ENCODE assay signal across 10 mouse cellular contexts in genomic region chr7:63907778-63908495, GRCm38 (mm10). TPM values are rescaled to one million over a fixed set of nuclear protein-coding genes. Genes with fewer than 3 reads are reported as not detected.
DNase-seq lines count a peak whose midpoint lies in the region; ATAC-seq and TF ChIP-seq lines count a peak whose summit lies in the region.
"Had no signal": no experiment of that assay in that cellular context is flagged by ENCODE, and none has a peak within 500 bp of the region (broad histone marks: within the 10 kb centered on the region; RNA-seq: fewer than 3 reads in every experiment).

No protein-coding gene starts in this region.

- peak overlapping the region; percentile 60 for H3K27ac ChIP-seq in heart, embryonic 15.5 days
- H3K27ac ChIP-seq in bone marrow, adult 2 months (ENCODE audit: control insufficient read depth, insufficient read depth, low read depth, low read length, poor library complexity) = peak overlapping the region; percentile 19; the same call in 1 of the 2 replicates
- peak overlapping the region; percentile 70; the same call in 1 of the 2 replicates for H3K27ac ChIP-seq in embryonic facial prominence, embryonic 14.5 days (replicated peaks; ENCODE audit: low read depth, low read length)
- peak overlapping the region; percentile 36 for H3K27ac ChIP-seq in liver, embryonic 15.5 days (replicated peaks)

- TF ChIP-seq CTCF in bone marrow, adult 2 months (IDR thresholded peaks at IDR 0.05; ENCODE audit: control insufficient read depth, insufficient read depth, low read length) = no peak

- H3K9ac ChIP-seq in heart, embryonic 15.5 days = no peak overlapping the region
- H3K9ac ChIP-seq in embryonic facial prominence, embryonic 14.5 days (ENCODE audit: low read depth, low read length) = no peak overlapping the region
- H3K9ac ChIP-seq in liver, embryonic 15.5 days = no peak overlapping the region

- no peak overlapping the region for H3K4me3 ChIP-seq in heart, embryonic 15.5 days
- no peak overlapping the region for H3K4me3 ChIP-seq in bone marrow, adult 2 months (replicated peaks; ENCODE audit: control insufficient read depth, low read depth, low read length)
- no peak overlapping the region for H3K4me3 ChIP-seq in embryonic facial prominence, embryonic 14.5 days (ENCODE audit: low read depth, low read length)
- H3K4me3 ChIP-seq in liver, embryonic 15.5 days (replicated peaks) = no peak overlapping the region

- H3K36me3 ChIP-seq in heart, embryonic 15.5 days = no peaks in the 10 kb centered on the region
- no peaks in the 10 kb centered on the region for H3K36me3 ChIP-seq in embryonic facial prominence, embryonic 14.5 days (ENCODE audit: control insufficient read depth, insufficient read depth, low read length)
- no peaks in the 10 kb centered on the region for H3K36me3 ChIP-seq in liver, embryonic 15.5 days (replicated peaks)

- TF ChIP-seq POLR2A in bone marrow, adult 2 months (IDR thresholded peaks at IDR 0.05; ENCODE audit: borderline replicate concordance, control insufficient read depth, low read depth, low read length) = no peak

- H3K27me3 ChIP-seq in heart, embryonic 15.5 days = no peaks in the 10 kb centered on the region
- no peaks in the 10 kb centered on the region for H3K27me3 ChIP-seq in embryonic facial prominence, embryonic 14.5 days (replicated peaks; ENCODE audit: control insufficient read depth, insufficient read depth, low read length)
- no peaks in the 10 kb centered on the region for H3K27me3 ChIP-seq in liver, embryonic 15.5 days

- no peak overlapping the region for H3K4me2 ChIP-seq in heart, embryonic 15.5 days
- no peak overlapping the region for H3K4me2 ChIP-seq in embryonic facial prominence, embryonic 14.5 days (ENCODE audit: low read depth, low read length)
- H3K4me2 ChIP-seq in liver, embryonic 15.5 days = 0 out of 2 replicates have a peak overlapping the region, but pooled peaks have one; percentile 14

- WGBS in heart, embryonic 15.5 days = 74% methylated on average over 5 of the region's 5 CpGs
- 53% methylated on average over 5 of the region's 5 CpGs for WGBS in bone marrow, adult 2 months
- WGBS in embryonic facial prominence, embryonic 14.5 days = 78% methylated on average over 5 of the region's 5 CpGs
- 54% methylated on average over 5 of the region's 5 CpGs for WGBS in liver, embryonic 15.5 days (ENCODE audit: insufficient replicate concordance)

- no peak for ATAC-seq in heart, embryonic 15.5 days (replicated peaks; ENCODE audit: insufficient number of reproducible peaks, insufficient read depth, low FRiP score, low read depth)
- no peak for ATAC-seq in embryonic facial prominence, embryonic 14.5 days (ENCODE audit: low read depth)
- ATAC-seq in liver, embryonic 15.5 days (ENCODE audit: insufficient read depth) = no peak
- ATAC-seq in monocyte, adult 5-6 weeks (replicated peaks; ENCODE audit: insufficient number of reproducible peaks, low FRiP score, low TSS enrichment, poor library complexity, severe bottlenecking) = no peak

- H3K4me1 ChIP-seq in heart, embryonic 15.5 days (replicated peaks) = peaks cover 68% of the 10 kb centered on the region
- peaks cover 25% of the 10 kb centered on the region for H3K4me1 ChIP-seq in bone marrow, adult 2 months (ENCODE audit: control insufficient read depth, insufficient read depth, low read length)
- H3K4me1 ChIP-seq in embryonic facial prominence, embryonic 14.5 days (ENCODE audit: control insufficient read depth, insufficient read depth, low read length) = peaks cover 31% of the 10 kb centered on the region
- peaks cover 96% of the 10 kb centered on the region for H3K4me1 ChIP-seq in liver, embryonic 15.5 days (replicated peaks)

- no peak for DNase-seq in heart, adult 18-20 months
- no peak for DNase-seq in embryonic facial prominence, embryonic 14.5 days (ENCODE audit: low spot score)
- no peak for DNase-seq in thymus, postnatal 25 days
- no peak for DNase-seq in right cerebral cortex, postnatal 36 days (ENCODE audit: low spot score in 2 of 2)

- H3K9me3 ChIP-seq in heart, embryonic 15.5 days (replicated peaks) = no peaks in the 10 kb centered on the region
- no peaks in the 10 kb centered on the region for H3K9me3 ChIP-seq in embryonic facial prominence, embryonic 14.5 days (ENCODE audit: control insufficient read depth, low read length)
- H3K9me3 ChIP-seq in liver, embryonic 15.5 days (replicated peaks) = no peaks in the 10 kb centered on the region

RNA-seq across cellular contexts. Expression of gene E030018B13Rik, which starts 8.7 kb away (rescaled TPM):
- polyA plus RNA-seq in heart, embryonic 15.5 days (2015; fragmentation: Nextera tagmentation; extraction: Ambion mirVana) = 0.14 and 0.20 TPM in 2 replicates
- total RNA-seq in heart, adult 18-20 months (2021) = not detected
- polyA plus RNA-seq in bone marrow, adult 2 months (2011; ENCODE audit: insufficient read depth, insufficient read length, low replicate concordance, missing spikeins) = not detected in 2 replicates
- not detected in 2 replicates for polyA plus RNA-seq in embryonic facial prominence, embryonic 14.5 days (2014; fragmentation: Nextera tagmentation; extraction: Ambion mirVana)
- not detected in 2 replicates for polyA plus RNA-seq in liver, embryonic 15.5 days (2015; fragmentation: Nextera tagmentation; extraction: Ambion mirVana)
- 0.58 TPM in 1 of 3 replicates, not detected in the others for total RNA-seq in monocyte, adult 5-6 weeks (2017)
- total RNA-seq: layer of hippocampus, postnatal 14 days had no signal
- polyA plus RNA-seq: embryonic facial prominence, embryonic 11.5 days had no signal

RNA-seq across cellular contexts. Expression of gene Klf13, which starts 30.8 kb away (rescaled TPM):
- 23.4 and 25.6 TPM in 2 replicates for polyA plus RNA-seq in heart, embryonic 15.5 days (2015; fragmentation: Nextera tagmentation; extraction: Ambion mirVana)
- 10 to 100 TPM; 42.9 to 59.3 TPM for total RNA-seq in heart, adult 18-20 months (2021)
- polyA plus RNA-seq in bone marrow, adult 2 months (2011; ENCODE audit: insufficient read depth, insufficient read length, low replicate concordance, missing spikeins) = 38.0 and 58.7 TPM in 2 replicates
- 27.6 and 30.1 TPM in 2 replicates for polyA plus RNA-seq in embryonic facial prominence, embryonic 14.5 days (2014; fragmentation: Nextera tagmentation; extraction: Ambion mirVana)
- 15.3 and 15.6 TPM in 2 replicates for polyA plus RNA-seq in liver, embryonic 15.5 days (2015; fragmentation: Nextera tagmentation; extraction: Ambion mirVana)
- total RNA-seq in monocyte, adult 5-6 weeks (2017) = 106 to 183 TPM (median 115 TPM) in 3 replicates

Comparison
In these comparisons a context has a peak if more than half of its experiments do, and no peak if none do; other contexts are left out.
1. H3K27ac ChIP-seq: peak in every context shown above with its lines; median percentile 70 in embryonic facial prominence, embryonic 14.5 days; 60 in heart, embryonic 15.5 days; 36 in liver, embryonic 15.5 days; 19 in bone marrow, adult 2 months.